Mouse (Mus musculus) kidney, embryonic 16.5 days (tissue): ENCODE results near the gene Clic1. TPM values are rescaled to one million over a fixed set of nuclear protein-coding genes. Genes with fewer than 3 reads are reported as not detected.

Experiments
- ATAC-seq: fragments of 200-750 bp; cut with Nextera tagmentation; 2 replicates; pipeline ENCODE4 v1.8.0; 2017; ENCODE audit warnings: moderate TSS enrichment; ENCODE audit not compliant: low FRiP score, low TSS enrichment
- H3K27ac ChIP-seq: fragments of 300-500 bp; sonication (generic); 2 replicates; pipeline ENCODE4 v1.5.1; 2014; ENCODE audit warnings: low read length
- H3K27me3 ChIP-seq: fragments of 300-500 bp; sonication (generic); 2 replicates; pipeline ENCODE4 v1.6.1; 2014; ENCODE audit warnings: low read length, control low read depth, mixed read lengths; ENCODE audit not compliant: insufficient read depth
- H3K36me3 ChIP-seq: fragments of 300-500 bp; sonication (generic); 2 replicates; pipeline ENCODE4 v1.6.1; 2014; ENCODE audit warnings: low read length, control low read depth, mixed read lengths; ENCODE audit not compliant: insufficient read depth
- H3K4me1 ChIP-seq: fragments of 300-500 bp; sonication (generic); 2 replicates; pipeline ENCODE4 v1.6.1; 2014; ENCODE audit warnings: low read length, control low read depth, mixed read lengths; ENCODE audit not compliant: insufficient read depth
- H3K4me2 ChIP-seq: fragments of 300-500 bp; sonication (generic); replicated peaks from 2 replicates; pipeline ENCODE4 v1.6.1; 2014; ENCODE audit warnings: low read depth, low read length
- H3K4me3 ChIP-seq: fragments of 300-500 bp; sonication (generic); 2 replicates; pipeline ENCODE4 v1.5.1; 2014; ENCODE audit warnings: mild to moderate bottlenecking, low read length
- H3K9ac ChIP-seq: fragments of 300-500 bp; sonication (generic); replicated peaks from 2 replicates; pipeline ENCODE4 v1.6.1; 2014; ENCODE audit warnings: low read length
- H3K9me3 ChIP-seq: fragments of 300-500 bp; sonication (generic); 2 replicates; pipeline ENCODE4 v1.6.1; 2016; ENCODE audit warnings: low read length, control low read depth
- WGBS: fragments of 180-500 bp; shearing (Covaris S2); extraction: QIAGEN DNeasy Blood & Tissue Kit; methylation state at CpG from one replicate; pipeline ENCODE4 v1.1.7; 2014; 5-methylcytosine and 5-hydroxymethylcytosine counted together
- polyA plus RNA-seq: library from polyadenylated mRNA; unstranded; fragments of >200 nt; fragmentation: Nextera tagmentation; extraction: Ambion mirVana; gene quantifications from 2 replicates; pipeline ENCODE4 v1.2.1, GENCODE M21; 2015

Gene Clic1
- polyA plus RNA-seq, 1 experiment from 2014 or later: 341 TPM

DNA sequence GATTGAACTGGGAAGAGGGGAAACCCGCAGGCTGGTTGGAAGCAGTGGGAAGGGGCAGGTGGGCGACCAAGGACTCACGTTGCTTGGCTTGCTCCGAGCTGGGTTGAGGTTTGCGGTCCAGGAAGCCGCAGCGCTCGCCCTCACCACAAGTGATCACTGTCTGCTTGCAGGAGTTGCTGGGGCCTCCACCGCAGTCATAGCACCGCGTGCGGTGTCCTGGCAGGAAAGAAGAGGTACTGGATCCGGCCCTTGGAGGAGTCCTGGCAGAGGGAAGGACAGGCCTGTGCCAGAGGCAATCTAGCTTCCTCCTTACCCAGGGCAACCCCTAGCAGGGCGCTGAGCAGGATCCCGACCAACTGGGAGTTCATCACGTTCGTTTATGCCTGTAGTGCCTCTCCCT, 24.3 kb downstream of the Clic1 start:
- Histone ChIP-seq H3K9ac (peak overlapping the region; percentile 26; the same call in 1 of the 2 replicates), H3K9me3 (no peaks in the 10 kb centered on the region), H3K36me3 (no peaks in the 10 kb centered on the region), H3K27ac (no peak overlapping the region), H3K4me1 (peaks cover 36% of the 10 kb centered on the region), H3K27me3 (no peaks in the 10 kb centered on the region), H3K4me2 (no peak overlapping the region), H3K4me3 (no peak overlapping the region)
- WGBS: 30% methylated on average over 17 of the region's 17 CpGs
- ATAC-seq: no peak

DNA sequence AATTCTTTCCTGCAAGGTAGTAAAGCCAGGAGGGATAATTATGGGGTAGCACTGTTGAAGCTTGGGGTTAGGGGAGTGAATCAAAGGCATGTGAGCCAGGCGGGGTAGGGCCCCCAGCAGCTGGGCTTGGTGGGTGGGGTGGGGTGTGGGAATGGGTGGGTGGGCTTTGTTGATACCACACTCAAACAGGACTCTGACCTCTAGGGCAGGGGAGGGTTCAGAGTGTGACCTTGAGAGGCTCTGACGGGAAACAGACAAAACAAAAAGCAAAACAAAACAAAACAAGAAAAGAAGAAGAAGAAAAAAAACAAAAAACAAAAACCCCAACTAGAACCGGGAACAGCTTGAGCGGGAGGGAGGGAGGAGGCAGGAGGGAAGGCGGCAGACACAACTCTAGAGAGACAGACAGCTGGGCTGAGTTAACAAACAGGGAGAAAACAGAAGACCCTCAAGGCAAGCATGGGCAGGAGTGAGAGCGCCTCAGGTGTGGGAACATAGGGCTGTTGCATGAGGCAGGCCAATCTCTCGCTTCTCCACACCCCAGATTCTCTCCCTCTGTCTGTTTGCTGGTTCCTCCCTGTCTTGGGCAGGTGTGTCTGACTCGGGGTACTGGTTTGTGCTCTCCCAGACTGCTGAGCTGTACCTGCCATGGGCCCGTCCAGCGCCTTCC, 26.9 kb downstream of the Clic1 start, which contains the start of gene Ly6g6e:
Gene Ly6g6e, plus strand, starts transcription at position 396 of the 670 bp plus-strand sequence.
- peak within 1 kb of the TSS; percentile 72 for H3K9ac ChIP-seq
- no peaks in the 10 kb centered on the region for H3K9me3 ChIP-seq
- WGBS: 30% methylated on average over 10 of the region's 10 CpGs
- peaks cover 33% of the 10 kb centered on the region for H3K4me1 ChIP-seq
- no peaks in the 10 kb centered on the region for H3K36me3 ChIP-seq
- H3K4me3 ChIP-seq: peak within 1 kb of the TSS; percentile 43
- ATAC-seq: no peak
- H3K27me3 ChIP-seq: no peaks in the 10 kb centered on the region
- H3K27ac ChIP-seq: peak within 1 kb of the TSS; percentile 77
- H3K4me2 ChIP-seq: peak within 1 kb of the TSS; percentile 67

DNA sequence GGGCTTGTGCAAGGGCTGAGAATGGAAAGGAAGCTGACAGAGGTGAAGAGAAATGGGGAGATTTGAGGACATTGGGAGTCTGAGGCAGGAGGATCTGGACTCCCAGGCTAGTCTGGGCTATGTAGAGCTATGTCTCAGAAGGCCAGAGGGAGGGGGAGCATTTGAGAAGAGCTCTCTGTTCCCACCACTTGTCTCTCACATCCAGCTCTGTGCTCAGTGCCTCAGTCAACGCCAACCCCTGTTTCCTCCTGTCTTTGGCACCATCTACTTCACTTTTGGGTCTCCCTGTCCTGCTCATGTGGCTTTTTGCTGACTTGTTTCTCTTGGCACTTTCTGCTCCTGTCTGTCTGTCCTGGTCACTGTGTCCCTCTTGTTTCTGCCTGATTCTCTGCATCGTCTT, 27.5 kb downstream of the Clic1 start:
- peak overlapping the region; percentile 77 for H3K27ac ChIP-seq
- peak overlapping the region; percentile 67 for H3K4me2 ChIP-seq
- peak overlapping the region; percentile 43 for H3K4me3 ChIP-seq
- H3K9ac ChIP-seq: peak overlapping the region; percentile 72
- no peaks in the 10 kb centered on the region for H3K36me3 ChIP-seq
- no peaks in the 10 kb centered on the region for H3K9me3 ChIP-seq
- 0 out of 2 replicates have a peak, but pooled peaks have one; percentile 33 for ATAC-seq
- 18% methylated on average over 2 of the region's 2 CpGs for WGBS
- peaks cover 27% of the 10 kb centered on the region for H3K4me1 ChIP-seq
- no peaks in the 10 kb centered on the region for H3K27me3 ChIP-seq

DNA sequence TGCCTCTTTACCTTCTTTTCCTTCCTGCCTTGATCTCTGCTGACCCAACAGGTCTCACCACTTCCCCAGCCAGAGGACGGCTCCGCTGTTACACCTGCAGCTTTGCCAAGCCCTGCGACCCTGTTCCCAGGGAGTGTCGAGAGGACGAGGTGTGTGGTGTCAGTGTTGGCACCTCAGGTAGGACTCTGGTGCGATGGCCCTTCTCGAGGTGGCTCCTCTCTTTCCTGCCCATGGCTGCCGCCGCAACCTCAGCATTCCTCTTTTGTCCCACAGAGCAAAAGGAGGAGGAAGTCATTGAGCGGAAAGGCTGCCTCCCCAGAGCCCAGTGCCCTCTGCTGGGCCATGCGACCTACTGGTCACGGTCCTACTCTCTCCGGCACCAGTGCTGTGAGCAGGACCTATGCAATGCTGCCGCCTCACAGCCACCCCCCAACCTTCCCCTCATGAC, 28.0 kb downstream of the Clic1 start, which contains the start of gene Ly6g6d:
Gene Ly6g6d, minus strand, starts transcription at position 280 of the 448 bp plus-strand sequence.
- no peaks in the 10 kb centered on the region for H3K27me3 ChIP-seq
- H3K9me3 ChIP-seq: no peaks in the 10 kb centered on the region
- ATAC-seq: peak; percentile 87
- WGBS: 2% methylated on average over 14 of the region's 14 CpGs
- H3K4me3 ChIP-seq: peak within 1 kb of the TSS; percentile 43
- H3K4me2 ChIP-seq: peak within 1 kb of the TSS; percentile 67
- H3K4me1 ChIP-seq: peaks cover 27% of the 10 kb centered on the region
- H3K9ac ChIP-seq: peak within 1 kb of the TSS; percentile 72
- peak within 1 kb of the TSS; percentile 77 for H3K27ac ChIP-seq
- no peaks in the 10 kb centered on the region for H3K36me3 ChIP-seq

DNA sequence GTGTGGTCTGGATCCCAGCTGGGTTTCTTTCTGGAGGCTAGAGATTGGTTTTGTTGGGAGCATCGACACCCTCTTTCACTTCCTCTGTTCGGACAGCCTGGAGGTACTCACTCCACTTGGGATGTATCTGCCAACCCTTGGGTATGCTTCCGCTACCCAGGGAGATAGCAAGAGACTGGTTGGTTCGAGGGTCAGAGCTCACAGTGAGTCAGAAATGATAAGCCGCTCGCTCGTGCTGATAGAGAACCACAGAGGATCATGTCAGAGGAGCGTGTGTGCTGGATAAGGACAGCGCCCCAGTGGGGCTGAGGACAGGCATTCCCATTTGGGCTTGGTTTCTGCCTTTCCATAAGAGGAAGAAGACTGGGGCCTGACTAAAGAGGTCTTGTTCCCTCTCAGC, 30.0 kb downstream of the Clic1 start:
- Histone ChIP-seq H3K36me3 (no peaks in the 10 kb centered on the region), H3K9me3 (no peaks in the 10 kb centered on the region), H3K4me2 (no peak overlapping the region), H3K27ac (no peak overlapping the region), H3K4me1 (peaks cover 21% of the 10 kb centered on the region), H3K4me3 (no peak overlapping the region), H3K27me3 (no peaks in the 10 kb centered on the region), H3K9ac (no peak overlapping the region)
- WGBS: 66% methylated on average over 9 of the region's 9 CpGs
- no peak for ATAC-seq

DNA sequence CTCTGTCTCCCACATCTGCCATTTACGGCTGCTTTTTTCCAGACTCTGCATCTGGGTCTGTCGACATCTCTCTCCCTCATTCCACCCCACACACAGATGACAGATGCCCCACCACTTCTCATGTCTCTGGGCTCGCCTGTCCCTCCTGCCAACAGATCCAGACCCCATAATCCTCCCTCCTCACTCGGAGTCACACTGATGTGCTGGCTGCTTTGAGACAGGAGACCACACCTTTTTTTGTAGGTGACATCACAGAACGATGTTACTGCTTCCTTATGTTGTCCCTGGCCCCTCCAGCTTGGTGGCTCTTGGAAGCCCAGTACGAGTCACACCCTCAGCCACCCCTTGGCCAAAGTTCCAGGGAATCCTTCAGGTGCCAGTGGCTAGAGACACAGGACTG, 30.5 kb downstream of the Clic1 start:
- Histone ChIP-seq H3K36me3 (no peaks in the 10 kb centered on the region), H3K27ac (no peak overlapping the region), H3K27me3 (no peaks in the 10 kb centered on the region), H3K4me2 (no peak overlapping the region), H3K4me3 (no peak overlapping the region), H3K4me1 (peaks cover 21% of the 10 kb centered on the region), H3K9me3 (no peaks in the 10 kb centered on the region), H3K9ac (no peak overlapping the region)
- no peak for ATAC-seq
- WGBS: 43% methylated on average over 6 of the region's 6 CpGs

DNA sequence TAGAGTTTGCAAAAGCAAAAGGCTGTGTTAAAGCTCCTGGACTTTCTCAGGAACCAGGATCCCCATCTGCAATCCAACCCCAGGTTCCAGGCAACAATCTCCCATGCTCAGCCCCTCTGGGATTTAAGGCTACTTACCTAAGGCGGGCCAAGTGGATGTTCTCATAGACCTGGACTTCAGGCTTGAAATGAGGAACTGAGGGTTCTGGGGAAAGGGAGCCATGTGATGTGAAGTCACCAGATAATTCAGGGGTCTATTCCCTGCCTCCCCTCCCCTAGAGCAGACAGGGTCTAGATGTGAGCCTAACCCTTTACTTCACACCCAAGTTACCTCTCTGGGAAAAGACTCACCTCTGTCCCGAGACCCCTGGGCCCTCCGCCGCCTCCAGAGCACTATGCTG, 30.9 kb downstream of the Clic1 start:
- peaks cover 21% of the 10 kb centered on the region for H3K4me1 ChIP-seq
- H3K36me3 ChIP-seq: no peaks in the 10 kb centered on the region
- no peak overlapping the region for H3K4me3 ChIP-seq
- H3K27ac ChIP-seq: no peak overlapping the region
- no peak overlapping the region for H3K9ac ChIP-seq
- ATAC-seq: no peak
- H3K9me3 ChIP-seq: no peaks in the 10 kb centered on the region
- WGBS: 81% methylated on average over 4 of the region's 4 CpGs
- H3K27me3 ChIP-seq: no peaks in the 10 kb centered on the region
- H3K4me2 ChIP-seq: no peak overlapping the region

DNA sequence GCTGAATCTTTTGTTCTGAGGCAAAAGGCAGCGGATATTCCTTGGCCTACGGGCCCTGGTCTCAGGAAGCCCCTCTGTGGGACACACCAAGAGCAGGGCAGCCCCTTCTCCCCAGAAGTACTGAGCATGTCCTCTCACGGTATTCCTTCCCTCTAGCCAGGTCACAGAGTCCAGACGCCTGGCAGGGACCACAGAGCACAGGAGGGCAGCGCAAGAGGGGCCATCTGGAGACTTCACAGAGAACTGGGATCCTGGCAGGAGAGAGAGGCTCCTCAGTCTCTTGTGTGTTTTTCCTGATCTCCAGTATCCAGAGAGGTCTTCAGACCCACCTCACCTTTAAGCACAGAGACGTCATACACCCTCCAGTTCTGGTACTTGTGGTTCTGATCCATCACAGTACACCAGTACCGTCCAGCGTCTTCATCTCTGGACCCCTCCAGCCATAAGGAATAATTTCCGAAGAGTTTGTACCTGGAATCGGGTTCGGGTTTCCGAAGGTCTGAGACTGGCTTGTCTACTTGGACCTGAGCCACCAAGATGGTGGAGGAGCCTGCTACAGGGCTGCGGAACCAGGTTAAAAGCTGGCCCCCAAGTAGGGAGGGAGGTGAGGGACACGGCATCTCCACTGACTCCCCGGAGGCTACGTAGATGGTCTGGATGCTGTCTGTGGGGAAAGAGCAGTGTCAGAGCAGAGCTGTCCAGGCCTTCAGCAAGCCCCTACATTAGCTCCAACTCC, 33.2 kb downstream of the Clic1 start:
- 84% methylated on average over 16 of the region's 16 CpGs for WGBS

DNA sequence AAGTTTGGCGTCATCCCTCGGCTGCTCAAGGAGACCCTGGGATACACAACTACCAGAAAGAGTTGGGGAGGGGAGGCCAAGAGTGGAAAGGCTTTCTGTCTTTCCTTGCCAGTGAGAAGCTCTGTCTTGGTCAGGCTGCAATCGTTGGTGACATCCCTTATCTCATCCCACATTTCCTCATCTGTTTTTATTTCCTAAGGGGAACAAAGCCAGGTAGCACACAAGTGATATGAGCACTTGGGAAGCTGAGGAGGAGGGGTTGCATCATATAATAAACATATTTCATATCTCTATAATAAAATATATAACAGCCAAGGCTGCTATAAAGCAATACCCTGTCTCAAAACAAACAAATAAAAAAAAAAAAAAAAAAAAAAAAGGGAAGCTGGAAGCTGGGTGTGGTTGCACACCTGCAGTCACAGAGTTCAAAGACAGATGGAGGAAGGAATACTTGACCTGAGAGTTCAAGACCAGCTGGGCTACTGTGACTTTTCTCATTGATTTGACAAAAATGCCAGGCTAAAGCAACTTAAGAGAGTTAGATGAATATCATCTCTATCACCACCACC, 34.2 kb downstream of the Clic1 start:
- no peaks in the 10 kb centered on the region for H3K4me1 ChIP-seq
- no peaks in the 10 kb centered on the region for H3K9me3 ChIP-seq
- H3K9ac ChIP-seq: no peak overlapping the region
- no peaks in the 10 kb centered on the region for H3K27me3 ChIP-seq
- H3K27ac ChIP-seq: no peak overlapping the region
- H3K36me3 ChIP-seq: no peaks in the 10 kb centered on the region
- H3K4me2 ChIP-seq: no peak overlapping the region
- no peak overlapping the region for H3K4me3 ChIP-seq
- 66% methylated on average over 3 of the region's 3 CpGs for WGBS
- ATAC-seq: no peak

More for the DNA sequence above, 33.2 kb downstream of the Clic1 start:
- H3K36me3 ChIP-seq: no peaks in the 10 kb centered on the region
- ATAC-seq: no peak
- no peaks in the 10 kb centered on the region for H3K9me3 ChIP-seq
- peaks cover 2% of the 10 kb centered on the region; the same call in 1 of the 2 replicates for H3K4me1 ChIP-seq
- H3K27ac ChIP-seq: no peak overlapping the region
- no peak overlapping the region for H3K9ac ChIP-seq
- no peak overlapping the region for H3K4me3 ChIP-seq
- H3K27me3 ChIP-seq: no peaks in the 10 kb centered on the region
- H3K4me2 ChIP-seq: no peak overlapping the region
